Mouse (Mus musculus) heart, postnatal 25 days (tissue): ENCODE results near the gene Fut1. TPM values are rescaled to one million over a fixed set of nuclear protein-coding genes. Genes with fewer than 3 reads are reported as not detected.
A peak's percentile ranks its signal among the peaks of the same experiment; 100 is the strongest.

Experiments
- DNase-seq: peaks from one replicate; pipeline ENCODE4 v3.0.0; 2022; ENCODE audit warnings: low spot score
- intact Hi-C: fragments of 180-260 bp; cut with DNase I; formaldehyde crosslinking; loops from one replicate; pipeline ENCODE4 v1.15.1; 2025
- total RNA-seq, 2 experiments: library from RNA; stranded (reverse); gene quantifications; 2 replicates each; pipeline ENCODE4 v1.2.3; 2021

Fut1 gene
- total RNA-seq, result not detected

DNA sequence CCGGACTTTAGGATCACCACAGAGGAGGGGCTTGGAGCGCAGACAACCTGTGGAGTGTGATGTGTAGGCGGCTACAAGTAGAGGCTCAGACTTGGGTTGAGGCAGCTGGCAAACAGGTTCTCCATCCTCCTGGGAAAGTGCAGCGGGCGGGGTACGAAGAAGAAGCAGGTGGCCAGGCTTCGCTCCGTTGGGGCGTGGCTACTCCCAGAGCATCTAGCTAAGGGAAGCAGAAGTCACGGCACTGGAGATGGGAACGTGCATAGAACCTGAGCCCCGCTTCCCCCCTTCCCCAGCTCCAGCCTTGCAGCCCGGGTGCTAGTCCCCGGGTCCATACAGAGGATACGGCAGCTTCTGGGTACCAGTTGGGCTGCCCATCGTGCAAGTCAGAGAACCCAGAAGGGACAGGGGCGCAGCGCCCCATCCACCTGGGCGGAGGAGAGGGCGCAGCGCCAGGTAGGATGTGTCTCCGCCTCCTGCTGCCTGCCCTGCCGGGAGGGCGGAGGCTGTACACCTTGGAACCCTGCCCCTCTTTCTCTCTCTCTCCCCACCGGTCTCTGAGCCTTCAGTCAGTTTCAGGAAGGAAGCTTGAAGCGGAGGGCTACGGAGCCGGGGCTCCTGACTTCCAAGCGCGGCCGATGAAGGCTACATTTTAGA is at the start of gene Fut1:
Gene Fut1 (plus strand): TSS at position 248 of the 654 bp plus-strand sequence.
- intact Hi-C loops, result no loop called here
- DNase-seq, result no peak

DNA sequence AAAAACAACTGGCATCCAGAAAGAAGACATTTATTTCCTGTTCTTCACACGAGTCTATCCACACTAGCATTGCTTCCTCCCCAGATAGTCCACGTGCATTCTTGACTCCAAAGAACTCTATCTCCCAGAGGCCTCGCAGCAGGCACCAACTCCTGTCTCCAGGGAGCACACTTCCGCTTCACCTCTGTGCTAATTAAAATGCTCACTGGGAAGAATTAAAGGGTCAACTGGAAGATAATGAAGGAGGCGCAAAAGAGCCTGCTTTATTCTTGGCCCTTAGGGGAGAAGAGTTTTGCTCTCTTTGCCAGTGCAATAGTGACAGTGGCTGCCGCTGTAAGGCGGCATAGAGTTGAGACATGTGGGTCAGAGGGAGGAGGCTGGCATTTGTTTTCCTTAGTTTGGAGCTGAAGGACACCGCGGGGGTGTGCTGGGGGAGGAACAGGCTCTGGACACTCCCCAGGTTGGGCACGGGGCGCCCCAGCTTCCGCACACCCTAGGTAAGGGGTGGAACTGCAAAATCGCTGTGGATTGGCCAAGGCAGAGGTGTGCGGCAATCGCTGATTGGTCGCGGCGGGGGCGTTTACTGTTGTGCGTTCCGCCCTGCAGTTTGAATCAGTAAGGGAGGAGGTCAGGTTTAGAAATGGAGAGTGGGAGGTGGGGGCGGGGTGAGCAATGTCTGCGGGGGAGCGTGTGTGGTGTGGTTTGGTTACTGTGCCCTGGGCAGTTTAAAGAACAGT is 49.1 kb upstream of the Fut1 start:
- intact Hi-C loops, result no loop called here
- DNase-seq, result peak; percentile 85

DNA sequence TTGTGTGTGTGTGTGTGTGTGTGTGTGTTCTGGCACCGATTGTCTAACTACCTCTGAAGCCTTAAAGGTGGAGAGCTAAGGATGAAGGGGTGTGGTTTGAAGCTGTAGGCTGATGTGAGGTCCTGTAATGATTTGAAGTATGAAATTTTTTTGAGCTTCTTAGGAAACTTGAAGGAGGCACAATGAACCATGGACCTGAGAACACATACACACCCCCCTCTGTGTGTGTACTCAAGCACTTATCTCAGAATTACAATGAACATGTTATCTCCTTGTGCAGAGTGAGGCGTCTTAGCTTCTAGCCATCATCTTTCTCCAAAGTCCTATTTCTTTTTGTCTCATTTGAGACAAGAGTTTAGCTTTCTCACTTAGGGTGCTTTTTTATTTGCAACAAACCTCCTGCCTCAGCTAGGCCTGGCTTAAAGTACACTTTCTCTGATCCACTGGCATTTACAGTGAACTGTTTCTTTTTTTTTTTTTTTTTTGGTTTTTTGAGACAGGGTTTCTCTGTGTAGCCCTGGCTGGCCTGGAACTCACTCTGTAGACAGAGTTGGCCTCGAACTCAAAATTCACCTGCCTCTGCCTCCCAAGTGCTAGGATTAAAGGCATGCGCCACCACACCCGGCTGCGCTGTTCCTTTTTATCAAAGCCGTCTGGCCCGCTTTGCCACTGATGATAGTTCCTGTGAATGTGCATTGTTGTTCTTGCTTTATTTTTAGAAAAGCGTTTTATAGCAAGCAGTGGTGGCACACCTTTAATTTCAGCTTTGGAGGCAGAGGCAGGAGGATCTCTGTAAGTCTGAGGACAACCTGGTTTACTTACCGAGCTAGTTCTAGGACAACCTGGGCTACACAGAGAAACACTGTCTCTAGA is 48.3 kb upstream of the Fut1 start:
- intact Hi-C loops, result no loop called here
- DNase-seq, result no peak

DNA sequence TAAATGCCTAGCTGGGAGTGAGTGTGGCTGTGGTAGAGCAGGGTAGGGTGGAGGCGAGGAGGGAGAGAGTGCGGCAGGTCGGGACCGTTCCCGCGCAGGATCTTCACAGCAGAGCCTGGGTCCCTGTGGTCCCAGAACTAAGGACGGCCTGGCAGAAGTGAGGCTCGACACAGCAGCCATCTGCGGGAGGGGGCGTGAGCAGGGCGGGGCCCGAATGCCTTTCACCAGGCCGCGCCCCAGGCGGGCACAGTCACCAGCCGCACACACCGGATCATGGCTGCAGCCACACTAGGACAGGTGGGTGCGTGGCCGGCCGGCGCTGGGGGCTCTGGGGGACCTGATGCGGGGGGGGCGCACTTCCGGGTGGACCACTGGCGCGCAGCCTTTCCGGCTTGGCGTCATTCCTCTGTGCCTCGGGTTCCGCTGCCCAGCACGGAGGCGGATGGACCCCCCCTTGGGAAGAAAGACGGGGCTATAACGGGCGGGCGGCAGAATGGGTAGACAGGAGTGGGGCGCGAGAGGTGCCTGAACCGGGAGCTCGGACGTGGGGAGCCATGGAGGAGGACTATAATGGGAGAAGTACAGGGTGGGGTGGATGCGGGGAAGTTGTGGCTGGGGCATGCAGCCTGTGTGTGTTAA is 46.9 kb upstream of the Fut1 start, which contains the start of gene Bcat2:
Gene Bcat2 (plus strand): TSS at position 51 of the 639 bp plus-strand sequence.
- intact Hi-C loops, result no loop called here
- DNase-seq, result peak; percentile 57

DNA sequence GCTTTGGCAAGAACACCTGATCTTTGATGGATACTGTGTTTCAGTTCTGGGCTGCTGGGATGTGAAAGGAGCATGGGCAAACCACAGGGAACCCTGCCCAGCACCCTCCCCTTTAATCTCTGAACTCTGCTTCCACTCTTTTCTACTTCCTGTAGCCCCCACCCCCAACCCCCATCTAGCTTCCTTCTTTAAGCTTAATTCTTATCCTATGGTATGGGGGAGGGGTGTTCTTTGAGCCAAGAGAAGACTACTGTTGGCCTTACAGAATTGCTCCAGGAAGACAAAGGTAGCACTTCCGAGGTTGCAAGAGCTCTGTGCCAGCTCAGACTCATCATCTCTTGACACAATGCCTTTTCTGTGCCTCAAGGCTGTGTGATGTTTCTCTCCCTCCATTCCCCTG is 45.1 kb upstream of the Fut1 start:
- no peak for DNase-seq
- intact Hi-C loops, result no loop called here

- no peak for DNase-seq
- intact Hi-C loops, result no loop called here
These were observed 43.1 kb upstream of the Fut1 start for GRCm38 (mm10) chr7:45573954-45574353.

- intact Hi-C loops, result no loop called here
- DNase-seq, result no peak
These were observed 42.4 kb upstream of the Fut1 start for GRCm38 (mm10) chr7:45574472-45575379.

- no peak for DNase-seq
- intact Hi-C loops, result no loop called here
These were observed 31.2 kb upstream of the Fut1 start for GRCm38 (mm10) chr7:45585923-45586322.

GRCm38 (mm10) chr7:45587631-45588592 is 29.2 kb upstream of the Fut1 start:
- DNase-seq, result no peak
- intact Hi-C loops, result no loop called here

DNA sequence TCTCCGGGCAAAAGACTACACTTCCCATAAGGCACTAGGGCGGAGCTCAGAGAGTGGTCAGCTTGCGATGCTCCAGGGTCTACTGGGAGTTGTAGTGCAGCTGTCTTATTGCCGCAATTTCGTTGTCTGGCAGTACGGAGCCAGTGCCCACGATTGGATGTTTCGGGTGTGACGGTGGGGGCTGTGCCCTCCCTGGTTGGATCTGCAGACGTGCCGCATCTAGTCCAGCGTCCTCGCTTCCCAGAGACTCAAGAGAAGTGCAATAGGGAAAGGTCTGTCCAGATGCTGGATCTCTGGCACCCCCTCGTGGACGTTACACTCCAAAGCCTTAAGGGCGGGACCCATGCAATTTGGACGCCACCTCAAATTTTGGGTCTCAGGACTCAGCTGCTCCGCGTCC is 27.9 kb upstream of the Fut1 start:
- intact Hi-C loops, result no loop called here
- peak; percentile 96 for DNase-seq

GRCm38 (mm10) chr7:45589898-45590297 is 27.2 kb upstream of the Fut1 start:
- intact Hi-C loops, result no loop called here
- no peak for DNase-seq

GRCm38 (mm10) chr7:45590874-45591273 is 26.2 kb upstream of the Fut1 start:
- intact Hi-C loops, result no loop called here
- DNase-seq, result no peak

- intact Hi-C loops, result loop anchor here (1.0 to 2.0 kb wide), 2 partner anchors 36 to 91 kb away; no protein-coding TSS in a partner anchor
- DNase-seq, result no peak
These were observed 25.2 kb upstream of the Fut1 start for GRCm38 (mm10) chr7:45591880-45592279.

DNA sequence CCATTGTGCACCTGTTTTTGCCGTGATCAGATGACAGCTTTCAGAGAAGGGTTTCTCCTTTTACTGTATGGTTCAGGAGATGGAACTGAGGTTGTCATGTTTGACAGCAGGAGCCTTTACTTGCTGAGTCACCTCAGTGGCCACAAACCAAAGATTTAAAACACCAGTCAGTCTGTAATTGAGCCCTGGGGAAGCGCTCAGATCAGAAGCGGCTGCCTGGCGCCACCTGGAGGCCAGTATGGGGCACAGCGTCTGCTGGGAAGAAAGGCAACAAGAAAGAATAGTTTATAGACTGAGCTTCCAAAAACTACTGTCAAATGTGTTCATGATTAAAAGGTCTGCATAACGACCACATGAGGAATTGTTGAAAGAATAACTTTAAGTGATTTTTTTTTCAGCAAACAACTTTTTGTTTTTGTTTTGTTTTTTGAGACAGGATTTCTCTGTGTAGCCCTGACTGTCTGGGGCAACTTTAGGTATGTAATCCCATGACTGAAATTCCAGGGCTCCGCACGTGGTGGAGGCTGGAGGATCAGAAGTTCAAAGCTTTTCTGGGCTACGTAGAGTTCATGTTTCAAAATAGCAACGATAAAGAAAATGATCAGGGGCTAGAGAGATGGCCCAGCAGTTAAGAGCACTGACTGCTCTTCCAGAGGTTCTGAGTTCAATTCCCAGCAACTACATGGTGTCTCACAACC is 23.8 kb upstream of the Fut1 start:
- no peak for DNase-seq
- intact Hi-C loops, result loop anchor here (2.0 kb wide), 1 partner anchor 90 kb away; no protein-coding TSS in a partner anchor

GRCm38 (mm10) chr7:45595176-45595575 is 21.9 kb upstream of the Fut1 start:
- no peak for DNase-seq
- intact Hi-C loops, result loop anchor here (2.0 kb wide), 1 partner anchor 16 kb away; no protein-coding TSS in a partner anchor

DNA sequence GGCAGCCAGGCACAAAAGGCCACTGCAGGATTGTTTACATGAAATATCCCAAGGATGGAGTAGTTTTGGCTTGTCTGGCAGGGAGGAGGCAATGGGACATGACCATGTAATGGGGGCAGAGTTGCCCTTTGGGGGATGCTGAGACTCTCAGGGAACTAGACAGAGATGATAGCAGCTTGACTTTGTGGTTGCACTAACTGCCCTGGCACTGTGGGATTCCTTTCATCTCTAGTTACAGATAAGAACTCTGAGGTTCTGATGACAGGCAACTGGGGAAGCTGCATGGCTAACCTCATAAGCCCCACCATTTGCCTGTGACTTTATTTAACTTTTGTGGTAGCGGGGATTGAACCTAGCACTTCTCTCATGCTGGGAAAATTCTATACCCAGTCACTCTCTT is 21.0 kb upstream of the Fut1 start:
- intact Hi-C loops, result no loop called here
- no peak for DNase-seq

GRCm38 (mm10) chr7:45597013-45597412 is 20.1 kb upstream of the Fut1 start:
- intact Hi-C loops, result no loop called here
- DNase-seq, result no peak
